Mouse (Mus musculus) liver, postnatal 0 days (tissue): ENCODE data around the gene Tmx4.

ENCODE experiments used
- CTCF ChIP-seq: sonication (generic); IDR thresholded peaks from 2 replicates; pipeline ENCODE4 v1.5.1; 2016; ENCODE audit warnings: antibody characterized with exemption, low read depth
- EP300 ChIP-seq: IDR thresholded peaks from 2 replicates; pipeline ENCODE4 v1.6.1; 2016; ENCODE audit warnings: antibody characterized with exemption, low read depth, mild to moderate bottlenecking

- TF ChIP-seq EP300 (no peak), CTCF (no peak)
Measured at GRCm38 (mm10) chr2:134648999-134649398, 5.1 kb upstream of the Tmx4 start.
